Mouse (Mus musculus) heart, embryonic 15.5 days (tissue): Measurements from ENCODE around the gene Krtap4-9. TPM values are rescaled to one million over a fixed set of nuclear protein-coding genes. Genes with fewer than 3 reads are reported as not detected.

Source experiments
- polyA plus RNA-seq: library from polyadenylated mRNA; unstranded; fragments of >200 nt; fragmentation: Nextera tagmentation; extraction: Ambion mirVana; gene quantifications from 2 replicates; pipeline ENCODE4 v1.2.1, GENCODE M21; 2015

The Krtap4-9 gene
- polyA plus RNA-seq, 1 experiment from 2014 or later: not detected

Other genes with a start within 250 kb of the Krtap4-9 start
- not detected in 2 replicates for gene Krt40, start 242.0 kb upstream of the Krtap4-9 start, polyA plus RNA-seq
- not detected in 2 replicates for gene Krtap3-3, start 234.3 kb upstream of the Krtap4-9 start, polyA plus RNA-seq
- not detected in 2 replicates for gene Krtap3-2, start 228.3 kb upstream of the Krtap4-9 start, polyA plus RNA-seq
- not detected in 2 replicates for gene Gm11939, start 225.7 kb upstream of the Krtap4-9 start, polyA plus RNA-seq
- gene Krtap3-1, start 218.6 kb upstream of the Krtap4-9 start, polyA plus RNA-seq: not detected in 2 replicates
- gene Krtap1-5, start 204.2 kb upstream of the Krtap4-9 start, polyA plus RNA-seq: not detected in 2 replicates
- gene Krtap1-4, start 201.5 kb upstream of the Krtap4-9 start, polyA plus RNA-seq: not detected in 2 replicates
- gene Krtap1-3, start 193.9 kb upstream of the Krtap4-9 start, polyA plus RNA-seq: not detected in 2 replicates
- not detected in 2 replicates for gene Krtap9-3, start 187.1 kb upstream of the Krtap4-9 start, polyA plus RNA-seq
- gene Gm11938, start 181.9 kb upstream of the Krtap4-9 start, polyA plus RNA-seq: not detected in 2 replicates
- not detected in 2 replicates for gene Gm11937, start 175.0 kb upstream of the Krtap4-9 start, polyA plus RNA-seq
- not detected in 2 replicates for gene Krtap2-4, start 170.4 kb upstream of the Krtap4-9 start, polyA plus RNA-seq
- not detected in 2 replicates for gene Gm11562, start 164.8 kb upstream of the Krtap4-9 start, polyA plus RNA-seq
- gene Krtap4-1, start 157.0 kb upstream of the Krtap4-9 start, polyA plus RNA-seq: not detected in 2 replicates
- gene Krtap4-2, start 150.1 kb upstream of the Krtap4-9 start, polyA plus RNA-seq: not detected in 2 replicates
- gene Krtap4-7, start 141.1 kb upstream of the Krtap4-9 start, polyA plus RNA-seq: not detected in 2 replicates
- not detected in 2 replicates for gene Gm11555, start 135.0 kb upstream of the Krtap4-9 start, polyA plus RNA-seq
- gene Gm11563, start 126.2 kb upstream of the Krtap4-9 start, polyA plus RNA-seq: not detected in 2 replicates
- not detected in 2 replicates for gene Krtap4-6, start 119.2 kb upstream of the Krtap4-9 start, polyA plus RNA-seq
- not detected in 2 replicates for gene Gm14190, start 94.5 kb upstream of the Krtap4-9 start, polyA plus RNA-seq
- not detected in 2 replicates for gene Gm14180, start 50.9 kb upstream of the Krtap4-9 start, polyA plus RNA-seq
- gene Gm11595, start 12.3 kb upstream of the Krtap4-9 start, polyA plus RNA-seq: not detected in 2 replicates
- not detected in 2 replicates for gene Krtap4-8, start 4.5 kb upstream of the Krtap4-9 start, polyA plus RNA-seq
- not detected in 2 replicates for gene Gm11596, start 8.3 kb downstream of the Krtap4-9 start, polyA plus RNA-seq
- gene Gm11569, start 13.7 kb downstream of the Krtap4-9 start, polyA plus RNA-seq: not detected in 2 replicates
- gene Gm11554, start 19.2 kb downstream of the Krtap4-9 start, polyA plus RNA-seq: not detected in 2 replicates
- not detected in 2 replicates for gene Krtap4-13, start 24.7 kb downstream of the Krtap4-9 start, polyA plus RNA-seq
- gene Gm11564, start 30.5 kb downstream of the Krtap4-9 start, polyA plus RNA-seq: not detected in 2 replicates
- gene 2300003K06Rik, start 52.9 kb downstream of the Krtap4-9 start, polyA plus RNA-seq: not detected in 2 replicates
- gene Krtap4-16, start 66.4 kb downstream of the Krtap4-9 start, polyA plus RNA-seq: not detected in 2 replicates
- not detected in 2 replicates for gene Gm11568, start 72.7 kb downstream of the Krtap4-9 start, polyA plus RNA-seq
- not detected in 2 replicates for gene Gm11559, start 79.3 kb downstream of the Krtap4-9 start, polyA plus RNA-seq
- not detected in 2 replicates for gene Krtap9-1, start 88.2 kb downstream of the Krtap4-9 start, polyA plus RNA-seq
- gene Gm11567, start 94.0 kb downstream of the Krtap4-9 start, polyA plus RNA-seq: not detected in 2 replicates
- not detected in 2 replicates for gene Krtap31-1, start 122.7 kb downstream of the Krtap4-9 start, polyA plus RNA-seq
- gene Gm11565, start 129.6 kb downstream of the Krtap4-9 start, polyA plus RNA-seq: not detected in 2 replicates
- not detected in 2 replicates for gene Krtap31-2, start 151.1 kb downstream of the Krtap4-9 start, polyA plus RNA-seq
- gene Krtap9-5, start 163.3 kb downstream of the Krtap4-9 start, polyA plus RNA-seq: not detected in 2 replicates
- not detected in 2 replicates for gene Krtap29-1, start 193.9 kb downstream of the Krtap4-9 start, polyA plus RNA-seq
- gene Krtap16-1, start 201.4 kb downstream of the Krtap4-9 start, polyA plus RNA-seq: not detected in 2 replicates
- 0.76 TPM in 1 of 2 replicates, not detected in the other for gene Krtap17-1, start 208.8 kb downstream of the Krtap4-9 start, polyA plus RNA-seq
- not detected in 2 replicates for gene Krt33a, start 231.0 kb downstream of the Krtap4-9 start, polyA plus RNA-seq
- 0.09 TPM in 1 of 2 replicates, not detected in the other for gene Krt33b, start 244.7 kb downstream of the Krtap4-9 start, polyA plus RNA-seq